ENCODE assay signal across 13 mouse cellular contexts in the genomic region with DNA sequence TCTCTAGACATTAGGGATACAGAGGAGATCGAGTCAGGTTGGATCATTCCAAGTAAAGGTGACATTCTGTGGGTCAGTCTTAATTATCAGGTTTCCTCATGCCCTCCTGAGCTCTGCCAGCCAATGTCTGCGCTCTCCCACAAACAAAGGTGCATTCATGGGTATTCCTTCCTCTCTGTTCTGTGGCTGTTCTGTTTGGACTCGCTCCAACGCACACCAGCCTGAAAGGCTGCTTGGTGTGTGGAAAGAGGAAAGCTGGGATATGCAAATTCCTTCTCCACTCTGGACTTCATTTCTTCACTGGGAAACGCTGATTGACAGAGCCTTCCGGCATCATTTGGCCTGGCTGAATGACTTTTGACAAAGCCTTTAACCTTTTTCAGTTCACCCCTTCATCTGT. TPM values are rescaled to one million over a fixed set of nuclear protein-coding genes. Genes with fewer than 3 reads are reported as not detected.
DNase-seq lines count a peak whose midpoint lies in the region; ATAC-seq lines count a peak whose summit lies in the region.
"Had no signal": no experiment of that assay in that cellular context is flagged by ENCODE, and none has a peak within 500 bp of the region (broad histone marks: within the 10 kb centered on the region; RNA-seq: fewer than 3 reads in every experiment).

No protein-coding gene starts in this region.

- no peaks in the 10 kb centered on the region for H3K27me3 ChIP-seq in forebrain, embryonic 10.5 days (ENCODE audit: poor library complexity, severe bottlenecking)
- no peaks in the 10 kb centered on the region for H3K27me3 ChIP-seq in forebrain, embryonic 15.5 days
- no peaks in the 10 kb centered on the region for H3K27me3 ChIP-seq in midbrain, embryonic 10.5 days (ENCODE audit: low read depth, poor library complexity, severe bottlenecking)
- H3K27me3 ChIP-seq in midbrain, embryonic 15.5 days (replicated peaks), result no peaks in the 10 kb centered on the region
- H3K27me3 ChIP-seq in forebrain, embryonic 12.5 days, result no peaks in the 10 kb centered on the region
- no peaks in the 10 kb centered on the region for H3K27me3 ChIP-seq in intestine, embryonic 16.5 days (replicated peaks; ENCODE audit: control insufficient read depth, insufficient read depth, low read length)
- H3K27me3 ChIP-seq: heart, embryonic 12.5 days; liver, embryonic 13.5 days; megakaryocyte, embryonic 14.5 days had no signal

- H3K4me2 ChIP-seq in forebrain, embryonic 15.5 days (replicated peaks), result no peak overlapping the region
- H3K4me2 ChIP-seq in midbrain, embryonic 15.5 days, result no peak overlapping the region
- H3K4me2 ChIP-seq in forebrain, embryonic 12.5 days, result peak overlapping the region; percentile 6; the same call in 1 of the 2 replicates
- no peak overlapping the region for H3K4me2 ChIP-seq in intestine, embryonic 16.5 days (ENCODE audit: low read depth, low read length)
- H3K4me2 ChIP-seq: heart, embryonic 12.5 days; liver, embryonic 13.5 days had no signal

- no peak overlapping the region for H3K4me3 ChIP-seq in forebrain, embryonic 10.5 days
- no peak overlapping the region for H3K4me3 ChIP-seq in forebrain, embryonic 15.5 days
- no peak overlapping the region for H3K4me3 ChIP-seq in midbrain, embryonic 10.5 days
- no peak overlapping the region for H3K4me3 ChIP-seq in midbrain, embryonic 15.5 days
- no peak overlapping the region for H3K4me3 ChIP-seq in forebrain, embryonic 12.5 days (replicated peaks)
- no peak overlapping the region for H3K4me3 ChIP-seq in intestine, embryonic 16.5 days (ENCODE audit: low read length)
- H3K4me3 ChIP-seq: heart, embryonic 12.5 days; liver, embryonic 13.5 days; megakaryocyte, embryonic 14.5 days had no signal

- 45% methylated on average over 6 of the region's 6 CpGs for WGBS in forebrain, embryonic 10.5 days
- 9% methylated on average over 6 of the region's 6 CpGs for WGBS in forebrain, embryonic 15.5 days
- 55% methylated on average over 6 of the region's 6 CpGs for WGBS in midbrain, embryonic 10.5 days
- 28% methylated on average over 6 of the region's 6 CpGs for WGBS in midbrain, embryonic 15.5 days
- 23% methylated on average over 6 of the region's 6 CpGs for WGBS in forebrain, embryonic 12.5 days
- WGBS in intestine, embryonic 16.5 days, result 68% methylated on average over 6 of the region's 6 CpGs

- H3K27ac ChIP-seq in forebrain, embryonic 10.5 days, result peak overlapping the region; percentile 3; the same call in 1 of the 2 replicates
- no peak overlapping the region for H3K27ac ChIP-seq in forebrain, embryonic 15.5 days (replicated peaks)
- 0 out of 2 replicates have a peak overlapping the region, but pooled peaks have one; percentile 14 for H3K27ac ChIP-seq in midbrain, embryonic 10.5 days (replicated peaks)
- no peak overlapping the region for H3K27ac ChIP-seq in midbrain, embryonic 15.5 days
- H3K27ac ChIP-seq in forebrain, embryonic 12.5 days, result peak overlapping the region; percentile 21
- no peak overlapping the region for H3K27ac ChIP-seq in intestine, embryonic 16.5 days (ENCODE audit: low read length)
- H3K27ac ChIP-seq: liver, embryonic 13.5 days had no signal

- H3K4me1 ChIP-seq in forebrain, embryonic 10.5 days, result peaks cover 40% of the 10 kb centered on the region
- peaks cover 6% of the 10 kb centered on the region; the same call in 1 of the 2 replicates for H3K4me1 ChIP-seq in forebrain, embryonic 15.5 days
- peaks cover 23% of the 10 kb centered on the region for H3K4me1 ChIP-seq in midbrain, embryonic 10.5 days
- H3K4me1 ChIP-seq in midbrain, embryonic 15.5 days, result no peaks in the 10 kb centered on the region
- H3K4me1 ChIP-seq in forebrain, embryonic 12.5 days, result peaks cover 9% of the 10 kb centered on the region
- peaks cover 20% of the 10 kb centered on the region for H3K4me1 ChIP-seq in intestine, embryonic 16.5 days (ENCODE audit: control insufficient read depth, insufficient read depth, low read length)

- H3K9me3 ChIP-seq in forebrain, embryonic 10.5 days, result no peaks in the 10 kb centered on the region
- no peaks in the 10 kb centered on the region for H3K9me3 ChIP-seq in forebrain, embryonic 15.5 days
- H3K9me3 ChIP-seq in midbrain, embryonic 10.5 days (replicated peaks), result no peaks in the 10 kb centered on the region
- H3K9me3 ChIP-seq in midbrain, embryonic 15.5 days, result no peaks in the 10 kb centered on the region
- H3K9me3 ChIP-seq in forebrain, embryonic 12.5 days, result no peaks in the 10 kb centered on the region
- H3K9me3 ChIP-seq in intestine, embryonic 16.5 days (ENCODE audit: control insufficient read depth, low read length), result no peaks in the 10 kb centered on the region
- H3K9me3 ChIP-seq: heart, embryonic 12.5 days; liver, embryonic 13.5 days; megakaryocyte, embryonic 14.5 days had no signal

- H3K36me3 ChIP-seq in forebrain, embryonic 10.5 days (replicated peaks), result peaks cover 18% of the 10 kb centered on the region
- H3K36me3 ChIP-seq in forebrain, embryonic 15.5 days, result peaks cover 24% of the 10 kb centered on the region
- peaks cover 21% of the 10 kb centered on the region for H3K36me3 ChIP-seq in midbrain, embryonic 10.5 days
- peaks cover 19% of the 10 kb centered on the region for H3K36me3 ChIP-seq in midbrain, embryonic 15.5 days (replicated peaks)
- H3K36me3 ChIP-seq in forebrain, embryonic 12.5 days (replicated peaks), result peaks cover 22% of the 10 kb centered on the region
- H3K36me3 ChIP-seq in intestine, embryonic 16.5 days (ENCODE audit: control insufficient read depth, insufficient read depth, low read length), result peaks cover 7% of the 10 kb centered on the region

- ATAC-seq in forebrain, embryonic 15.5 days (replicated peaks), result no peak
- no peak for ATAC-seq in midbrain, embryonic 15.5 days (replicated peaks)
- peak; percentile 55; the same call in 1 of the 2 replicates for ATAC-seq in forebrain, embryonic 12.5 days (ENCODE audit: low FRiP score)
- no peak for ATAC-seq in intestine, embryonic 16.5 days

- no peak for DNase-seq in forebrain, embryonic 10.5 days (ENCODE audit: extremely low spot score, low spot score)
- DNase-seq in midbrain, embryonic 10.5 days (ENCODE audit: low spot score), result no peak
- peak; percentile 45 to 57 for DNase-seq in kidney, postnatal 4 days
- DNase-seq in ovary, postnatal 36 days (ENCODE audit: low spot score), result no peak
- DNase-seq: adrenal gland, adult 8-10 months; liver, embryonic 13.5 days; spleen, adult 18-20 months had no signal

- no peak overlapping the region for H3K9ac ChIP-seq in forebrain, embryonic 15.5 days (replicated peaks)
- no peak overlapping the region for H3K9ac ChIP-seq in midbrain, embryonic 15.5 days
- no peak overlapping the region for H3K9ac ChIP-seq in forebrain, embryonic 12.5 days
- H3K9ac ChIP-seq in intestine, embryonic 16.5 days (ENCODE audit: low read depth, low read length), result no peak overlapping the region
- H3K9ac ChIP-seq: heart, embryonic 12.5 days; liver, embryonic 13.5 days had no signal

RNA-seq across cellular contexts. Expression of gene Ifi35, which starts 6.5 kb away (rescaled TPM):
- 3.3 and 3.4 TPM in 2 replicates for polyA plus RNA-seq in forebrain, embryonic 10.5 days (2016; fragmentation: Nextera tagmentation; extraction: Ambion mirVana)
- polyA plus RNA-seq in forebrain, embryonic 15.5 days (2015; fragmentation: Nextera tagmentation; extraction: Ambion mirVana), result 2.4 and 3.2 TPM in 2 replicates
- 3.2 and 4.0 TPM in 2 replicates for polyA plus RNA-seq in midbrain, embryonic 10.5 days (2016; fragmentation: Nextera tagmentation; extraction: Ambion mirVana)
- 3.9 and 4.0 TPM in 2 replicates for polyA plus RNA-seq in midbrain, embryonic 15.5 days (2015; fragmentation: Nextera tagmentation; extraction: Ambion mirVana)
- polyA plus RNA-seq in forebrain, embryonic 12.5 days (2016; fragmentation: Nextera tagmentation; extraction: Ambion mirVana), result 2.2 TPM in 2 replicates
- 29.7 and 31.1 TPM in 2 replicates for polyA plus RNA-seq in intestine, embryonic 16.5 days (2015; fragmentation: Nextera tagmentation; extraction: Ambion mirVana)

RNA-seq across cellular contexts. Expression of gene Rnd2, which starts 10.1 kb away (rescaled TPM):
- 28.1 and 36.9 TPM in 2 replicates for polyA plus RNA-seq in forebrain, embryonic 10.5 days (2016; fragmentation: Nextera tagmentation; extraction: Ambion mirVana)
- polyA plus RNA-seq in forebrain, embryonic 15.5 days (2015; fragmentation: Nextera tagmentation; extraction: Ambion mirVana), result 121 and 142 TPM in 2 replicates
- polyA plus RNA-seq in midbrain, embryonic 10.5 days (2016; fragmentation: Nextera tagmentation; extraction: Ambion mirVana), result 38.8 and 57.7 TPM in 2 replicates
- 68.3 and 77.4 TPM in 2 replicates for polyA plus RNA-seq in midbrain, embryonic 15.5 days (2015; fragmentation: Nextera tagmentation; extraction: Ambion mirVana)
- polyA plus RNA-seq in forebrain, embryonic 12.5 days (2016; fragmentation: Nextera tagmentation; extraction: Ambion mirVana), result 101 and 105 TPM in 2 replicates
- polyA plus RNA-seq in intestine, embryonic 16.5 days (2015; fragmentation: Nextera tagmentation; extraction: Ambion mirVana), result 21.0 and 22.1 TPM in 2 replicates

RNA-seq across cellular contexts. Expression of gene Vat1, which starts 11.3 kb away (rescaled TPM):
- polyA plus RNA-seq in forebrain, embryonic 10.5 days (2016; fragmentation: Nextera tagmentation; extraction: Ambion mirVana), result 24.9 and 28.5 TPM in 2 replicates
- 77.1 and 79.8 TPM in 2 replicates for polyA plus RNA-seq in forebrain, embryonic 15.5 days (2015; fragmentation: Nextera tagmentation; extraction: Ambion mirVana)
- 36.1 and 47.7 TPM in 2 replicates for polyA plus RNA-seq in midbrain, embryonic 10.5 days (2016; fragmentation: Nextera tagmentation; extraction: Ambion mirVana)
- 128 and 133 TPM in 2 replicates for polyA plus RNA-seq in midbrain, embryonic 15.5 days (2015; fragmentation: Nextera tagmentation; extraction: Ambion mirVana)
- polyA plus RNA-seq in forebrain, embryonic 12.5 days (2016; fragmentation: Nextera tagmentation; extraction: Ambion mirVana), result 62.9 and 65.4 TPM in 2 replicates
- 69.9 and 88.2 TPM in 2 replicates for polyA plus RNA-seq in intestine, embryonic 16.5 days (2015; fragmentation: Nextera tagmentation; extraction: Ambion mirVana)

RNA-seq across cellular contexts. Expression of gene Rpl27, which starts 12.6 kb away (rescaled TPM):
- polyA plus RNA-seq in forebrain, embryonic 10.5 days (2016; fragmentation: Nextera tagmentation; extraction: Ambion mirVana), result 499 and 505 TPM in 2 replicates
- 267 and 285 TPM in 2 replicates for polyA plus RNA-seq in forebrain, embryonic 15.5 days (2015; fragmentation: Nextera tagmentation; extraction: Ambion mirVana)
- polyA plus RNA-seq in midbrain, embryonic 10.5 days (2016; fragmentation: Nextera tagmentation; extraction: Ambion mirVana), result 382 and 448 TPM in 2 replicates
- 197 and 212 TPM in 2 replicates for polyA plus RNA-seq in midbrain, embryonic 15.5 days (2015; fragmentation: Nextera tagmentation; extraction: Ambion mirVana)
- polyA plus RNA-seq in forebrain, embryonic 12.5 days (2016; fragmentation: Nextera tagmentation; extraction: Ambion mirVana), result 354 and 378 TPM in 2 replicates
- 251 and 288 TPM in 2 replicates for polyA plus RNA-seq in intestine, embryonic 16.5 days (2015; fragmentation: Nextera tagmentation; extraction: Ambion mirVana)

RNA-seq across cellular contexts. Expression of gene Ptges3l, which starts 29.6 kb away (rescaled TPM):
- polyA plus RNA-seq in forebrain, embryonic 10.5 days (2016; fragmentation: Nextera tagmentation; extraction: Ambion mirVana), result 2.3 and 3.8 TPM in 2 replicates
- polyA plus RNA-seq in forebrain, embryonic 15.5 days (2015; fragmentation: Nextera tagmentation; extraction: Ambion mirVana), result 1.0 and 1.7 TPM in 2 replicates
- 2.4 and 3.7 TPM in 2 replicates for polyA plus RNA-seq in midbrain, embryonic 10.5 days (2016; fragmentation: Nextera tagmentation; extraction: Ambion mirVana)
- polyA plus RNA-seq in midbrain, embryonic 15.5 days (2015; fragmentation: Nextera tagmentation; extraction: Ambion mirVana), result 1.7 and 2.0 TPM in 2 replicates
- polyA plus RNA-seq in forebrain, embryonic 12.5 days (2016; fragmentation: Nextera tagmentation; extraction: Ambion mirVana), result 2.1 and 2.5 TPM in 2 replicates
- polyA plus RNA-seq in intestine, embryonic 16.5 days (2015; fragmentation: Nextera tagmentation; extraction: Ambion mirVana), result 11.1 and 12.4 TPM in 2 replicates

Comparison
In these comparisons a context has a peak if more than half of its experiments do, and no peak if none do; other contexts are left out.
1. H3K27ac ChIP-seq: peak in forebrain, embryonic 10.5 days (single experiment), midbrain, embryonic 10.5 days (single experiment) and forebrain, embryonic 12.5 days (single experiment); none in forebrain, embryonic 15.5 days (single experiment), midbrain, embryonic 15.5 days (single experiment) and intestine, embryonic 16.5 days (single experiment).
2. DNase-seq: peak in kidney, postnatal 4 days (2 of 2); none in forebrain, embryonic 10.5 days (single experiment), midbrain, embryonic 10.5 days (single experiment) and ovary, postnatal 36 days (single experiment).